Mouse (Mus musculus) adrenal gland, adult 2 months (tissue): ENCODE measurements around the gene Apaf1. TPM values are rescaled to one million over a fixed set of nuclear protein-coding genes. Genes with fewer than 3 reads are reported as not detected.

Source experiments
- DNase-seq: peaks from one replicate; pipeline ENCODE4 v3.0.0; 2021
- long read RNA-seq: library from polyadenylated mRNA; stranded (forward); transcript quantifications from one replicate; pipeline ENCODE4 v2.0.0, GENCODE M21; 2021
- polyA plus RNA-seq: library from polyadenylated mRNA; depleted of rRNA; stranded (reverse); fragments of >200 nt; gene quantifications from 2 replicates; pipeline ENCODE4 v1.2.3, GENCODE M21; 2012; rRNA removed
- total RNA-seq, 2 experiments: library from RNA; stranded (reverse); gene quantifications; 2 replicates each; pipeline ENCODE4 v1.2.3; 2021

Gene Apaf1
- total RNA-seq (1 to 10 TPM; 3.5 to 8.3 TPM), polyA plus RNA-seq (2.9 and 3.3 TPM in 2 replicates)
- long read RNA-seq, full-length matches to known transcripts, result 1 of 1 reads
- long read RNA-seq, partial matches to known transcripts, result 0 of 1 reads
- long read RNA-seq, other reads (novel, unspliced or antisense), result 0 of 1 reads

GRCm38 (mm10) chr10:91082550-91083392, at the start of gene Apaf1, which contains the start of gene Ikbip:
Gene Apaf1 (minus strand): TSS chr10:91082770.
Gene Ikbip (plus strand): TSS chr10:91082940.
- peak; percentile 100 for DNase-seq

GRCm38 (mm10) chr10:91131565-91131964, 49.0 kb upstream of the Apaf1 start:
- no peak for DNase-seq

DNA sequence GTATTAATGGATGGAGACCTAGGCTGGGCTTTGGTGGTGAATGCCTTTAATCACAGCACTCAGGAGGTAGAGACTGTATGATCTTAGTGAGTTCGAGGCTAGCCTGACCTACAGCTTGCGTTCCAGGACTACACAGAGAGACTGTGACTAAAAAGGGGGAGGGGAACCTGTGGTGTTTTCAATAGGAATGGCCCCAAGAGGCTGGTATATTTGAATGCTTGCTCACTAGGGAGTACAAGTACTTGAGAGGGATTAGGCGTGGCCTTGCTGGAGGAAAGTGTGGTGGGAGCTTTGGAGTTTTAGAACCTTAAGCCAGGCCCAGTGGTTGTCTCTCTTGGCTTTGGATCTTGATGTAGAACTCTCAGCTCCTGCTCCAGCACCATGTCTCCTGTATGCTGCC, 48.2 kb upstream of the Apaf1 start:
- DNase-seq, result no peak

- peak; percentile 63 for DNase-seq
These were observed 46.1 kb upstream of the Apaf1 start for GRCm38 (mm10) chr10:91128551-91129160.

DNA sequence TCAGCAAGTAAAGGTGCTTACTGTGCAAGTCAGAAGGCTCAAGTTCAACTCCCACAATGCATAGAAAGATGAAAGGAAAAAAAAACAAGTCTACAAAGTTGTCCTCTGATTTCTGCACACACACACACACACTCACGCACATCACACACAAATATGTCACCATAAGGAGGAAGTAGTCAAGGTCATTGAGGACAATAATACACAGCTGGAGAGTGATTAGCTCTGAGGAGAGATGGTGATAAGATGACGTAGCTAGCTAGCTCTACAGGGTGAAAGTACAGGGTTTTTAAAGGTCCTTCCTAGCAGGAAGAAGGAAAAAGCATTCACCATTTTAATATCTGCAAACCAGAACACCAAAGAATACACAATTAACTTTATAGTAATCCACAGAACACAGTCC, 44.8 kb upstream of the Apaf1 start:
- no peak for DNase-seq

- DNase-seq, result peak; percentile 42
These were observed 44.2 kb upstream of the Apaf1 start for GRCm38 (mm10) chr10:91126618-91127355.

DNA sequence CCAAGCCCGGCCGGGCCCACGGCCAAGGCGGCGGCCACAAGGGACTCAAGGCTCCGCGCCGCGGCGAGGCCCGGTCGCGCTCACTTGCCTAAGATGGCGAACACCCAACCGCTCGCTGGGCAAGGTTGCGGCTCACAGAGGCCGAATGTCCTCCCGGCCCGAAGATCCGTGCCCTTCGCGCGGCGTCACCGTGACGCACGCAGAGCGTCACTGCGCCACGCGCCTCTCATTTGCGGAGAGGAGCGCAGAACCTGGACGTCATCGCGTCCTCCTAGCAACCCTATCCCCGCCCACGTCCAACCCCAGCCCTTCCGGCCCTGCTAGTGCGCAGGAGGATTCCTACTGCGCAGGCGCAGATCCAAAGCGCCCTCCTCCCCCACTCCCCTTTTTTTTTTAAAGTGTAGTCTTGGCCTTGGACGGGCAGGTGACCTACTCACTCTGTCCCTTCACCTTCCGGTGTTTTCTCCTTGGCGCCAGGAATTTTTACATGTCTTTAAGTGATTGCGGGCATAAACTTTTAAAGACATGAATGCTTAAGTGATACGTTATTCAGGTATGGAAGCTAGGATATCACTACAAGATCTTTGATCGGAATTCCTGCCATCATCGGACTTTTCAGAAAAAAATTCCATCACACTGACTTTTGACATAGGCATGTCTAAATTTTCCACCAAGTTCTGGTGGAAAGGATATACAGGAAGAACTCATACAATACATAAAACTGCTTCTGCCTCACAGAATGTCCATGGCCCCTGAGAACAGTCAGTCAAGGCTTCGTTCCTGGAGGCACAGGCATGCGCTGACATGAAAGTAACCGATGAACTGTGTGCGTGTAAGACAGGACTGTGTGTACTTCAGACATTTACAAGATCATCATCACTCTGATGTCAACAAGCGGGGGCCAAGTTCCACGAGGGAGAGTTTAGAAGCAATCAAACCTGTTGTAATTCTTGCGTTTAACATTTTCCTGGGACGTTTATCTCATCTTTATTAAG, 41.6 kb upstream of the Apaf1 start, which contains the start of gene Slc25a3:
Gene Slc25a3, minus strand, starts transcription at position 232 of the 995 bp plus-strand sequence.
- peak; percentile 98 for DNase-seq

DNA sequence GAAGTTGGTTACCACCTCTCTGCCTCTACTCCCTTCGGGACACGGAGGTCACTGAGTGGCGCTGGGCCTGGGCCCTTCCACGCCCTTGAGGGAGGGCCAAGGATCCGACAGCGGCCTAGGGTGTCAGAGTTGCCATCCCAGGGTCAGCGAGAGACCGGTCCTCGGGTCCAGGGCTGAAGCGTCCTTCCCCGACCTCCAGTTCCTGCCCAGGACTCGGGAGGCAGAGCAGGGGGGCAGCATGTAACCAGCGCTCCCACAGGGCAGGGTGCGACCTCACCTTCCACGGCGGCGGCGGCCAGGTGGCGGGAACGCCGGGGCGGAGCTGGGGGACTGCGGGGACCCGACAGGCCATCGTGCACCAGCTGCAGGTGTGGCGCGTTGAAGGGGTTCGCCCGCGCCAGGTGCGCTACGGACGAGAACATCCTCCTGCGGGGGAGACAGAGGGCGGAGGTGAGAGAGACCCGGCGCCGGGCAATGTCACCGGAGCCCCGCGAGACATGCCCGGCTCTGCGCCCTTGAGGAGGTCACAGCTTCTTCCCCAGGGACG, 40.8 kb upstream of the Apaf1 start:
- DNase-seq, result peak; percentile 79

GRCm38 (mm10) chr10:91122646-91123045, 40.1 kb upstream of the Apaf1 start:
- DNase-seq, result no peak

- no peak for DNase-seq
These were observed 34.4 kb upstream of the Apaf1 start for GRCm38 (mm10) chr10:91116958-91117357.

GRCm38 (mm10) chr10:91109841-91110240, 27.3 kb upstream of the Apaf1 start:
- no peak for DNase-seq

GRCm38 (mm10) chr10:91105981-91106380, 23.4 kb upstream of the Apaf1 start:
- no peak for DNase-seq

GRCm38 (mm10) chr10:91102799-91103590, 20.4 kb upstream of the Apaf1 start:
- DNase-seq, result no peak

DNA sequence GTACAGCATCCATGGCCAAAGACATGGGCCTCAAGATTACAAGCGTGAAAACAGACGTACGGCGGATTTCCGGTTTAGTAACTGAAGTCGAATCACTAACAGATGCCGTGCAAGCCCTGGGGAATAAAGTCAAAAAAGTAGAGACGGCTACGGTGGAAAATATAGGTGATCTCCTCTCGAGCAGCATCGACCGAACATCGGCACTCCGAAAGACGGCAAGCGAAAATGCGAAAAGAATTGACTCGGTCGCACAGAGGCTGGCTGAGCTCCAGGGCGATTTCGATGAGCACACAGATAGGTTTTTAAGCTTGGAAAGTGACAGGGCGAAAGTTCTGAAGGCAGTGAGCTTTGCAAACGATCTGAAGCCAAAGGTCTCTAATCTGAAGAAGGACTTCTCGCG, 19.4 kb upstream of the Apaf1 start:
- no peak for DNase-seq

DNA sequence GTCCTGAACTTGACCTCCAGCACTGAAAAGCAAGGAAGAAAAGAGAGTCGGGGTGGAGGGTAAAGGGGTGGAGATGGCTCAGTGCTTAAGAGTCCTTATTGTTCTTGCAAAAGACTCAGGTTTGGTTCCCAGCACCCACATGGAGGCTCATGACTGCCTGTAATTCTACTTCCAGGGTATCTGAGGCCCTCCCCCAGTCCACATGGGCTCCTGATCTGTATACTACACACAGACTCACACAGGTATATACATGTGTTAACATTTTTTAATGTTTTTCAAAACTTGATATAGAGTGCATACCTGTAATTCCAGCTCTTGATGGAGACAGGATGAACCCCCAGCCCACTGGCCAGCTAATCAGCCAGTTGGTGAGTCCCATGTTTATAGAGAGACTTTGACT, 17.5 kb upstream of the Apaf1 start:
- no peak for DNase-seq

DNA sequence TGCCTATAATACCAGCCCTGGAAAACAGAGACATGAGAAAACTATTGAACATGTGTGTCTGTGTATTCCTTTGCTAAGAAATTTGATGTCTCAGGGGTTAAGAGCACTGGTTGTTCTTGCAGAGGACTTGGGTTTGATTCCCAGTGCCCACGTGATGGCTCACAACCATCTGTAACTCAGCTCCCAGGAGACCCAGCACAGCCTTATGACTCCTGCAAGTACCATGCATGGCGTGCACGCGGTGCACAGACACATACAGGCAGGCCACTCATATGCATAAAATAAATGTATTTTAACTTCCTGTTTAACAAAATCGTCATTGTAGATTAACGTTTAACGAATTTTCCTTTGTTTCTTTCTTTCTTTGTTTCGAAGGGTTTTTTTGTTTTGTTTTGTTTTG, 15.5 kb upstream of the Apaf1 start:
- no peak for DNase-seq

DNA sequence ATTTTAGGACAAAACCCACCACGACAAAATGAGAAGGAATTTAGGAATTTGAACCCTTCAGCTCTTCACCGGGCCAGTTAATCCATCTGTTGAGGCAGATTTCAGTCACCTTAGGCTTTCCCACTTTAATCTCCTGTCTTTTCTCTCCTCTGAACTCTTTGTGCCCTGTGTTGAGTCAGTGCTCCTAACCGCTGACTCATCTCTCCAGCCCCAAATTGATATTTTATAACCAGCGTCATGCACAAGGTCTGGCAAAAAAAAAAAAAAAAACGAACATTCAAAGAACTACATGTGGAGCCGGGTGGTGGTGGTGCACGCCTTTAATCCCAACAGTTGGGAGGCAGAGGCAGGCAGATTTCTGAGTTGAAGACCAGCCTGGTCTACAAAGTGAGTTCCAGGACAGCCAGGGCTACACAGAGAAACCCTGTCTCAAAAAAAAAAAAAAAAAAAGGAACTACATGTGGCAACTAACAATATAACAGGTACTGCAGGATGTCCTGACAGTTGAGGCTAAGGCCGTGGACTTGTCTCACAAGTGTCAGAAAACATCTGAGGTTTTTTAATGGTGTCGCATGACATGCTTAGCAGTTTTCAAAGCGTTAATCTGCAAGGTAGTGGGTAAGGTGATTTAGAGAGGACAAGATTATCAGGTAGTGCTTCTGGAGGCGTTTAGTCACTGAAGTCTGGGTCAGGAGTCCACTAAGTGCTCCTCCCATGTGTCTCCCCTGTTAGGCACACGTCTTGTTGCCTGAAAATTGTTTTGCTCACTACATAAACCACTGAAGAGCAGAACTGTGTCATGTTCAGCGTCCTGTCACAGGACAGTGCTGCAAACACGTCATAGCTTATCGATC, 11.9 kb upstream of the Apaf1 start:
- peak; percentile 34 for DNase-seq

- DNase-seq, result peak; percentile 39
These were observed 10.2 kb upstream of the Apaf1 start for GRCm38 (mm10) chr10:91092812-91093211.

DNA sequence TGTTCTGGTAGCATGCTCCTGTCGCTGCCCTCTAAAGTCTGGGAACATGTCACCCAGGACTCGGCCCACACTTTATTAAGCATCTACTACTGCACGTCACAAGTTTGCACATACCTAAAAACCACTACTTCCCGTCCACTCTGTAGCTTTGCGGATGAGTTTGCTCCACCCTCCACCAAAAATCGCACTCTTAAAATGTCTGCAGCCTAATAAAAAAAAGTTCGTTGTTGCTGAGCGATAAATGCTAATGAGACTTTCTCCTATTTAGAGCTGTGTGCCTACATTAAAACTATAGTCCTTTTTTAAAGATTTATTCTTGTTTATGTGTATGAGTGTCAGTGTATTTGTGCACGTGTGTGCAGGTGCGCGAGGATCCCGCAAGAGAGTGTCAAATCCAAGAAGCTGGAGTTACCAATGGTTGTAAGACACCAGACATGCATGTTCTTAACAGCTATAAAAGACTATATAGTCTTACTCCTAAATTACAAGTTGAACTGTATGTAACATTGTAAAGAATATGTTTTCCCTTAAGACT, 890 bp upstream of the Apaf1 start:
- no peak for DNase-seq
